Mouse (Mus musculus) cerebellum, postnatal 25 days (tissue): Measurements from ENCODE around the gene Xlr4a.
A peak's percentile ranks its signal among the peaks of the same experiment; 100 is the strongest.
"Not testable (repeated sequence)": the region's sequence is repeated elsewhere in the genome, so short reads cannot be mapped to it uniquely, and the experiment has no call there.

ENCODE experiments used
- DNase-seq, 2 experiments: peaks; one replicate each; pipeline ENCODE4 v3.0.0; 2021; ENCODE audit warnings: mixed read lengths in 2 of 2

Gene Xlr4a

DNA sequence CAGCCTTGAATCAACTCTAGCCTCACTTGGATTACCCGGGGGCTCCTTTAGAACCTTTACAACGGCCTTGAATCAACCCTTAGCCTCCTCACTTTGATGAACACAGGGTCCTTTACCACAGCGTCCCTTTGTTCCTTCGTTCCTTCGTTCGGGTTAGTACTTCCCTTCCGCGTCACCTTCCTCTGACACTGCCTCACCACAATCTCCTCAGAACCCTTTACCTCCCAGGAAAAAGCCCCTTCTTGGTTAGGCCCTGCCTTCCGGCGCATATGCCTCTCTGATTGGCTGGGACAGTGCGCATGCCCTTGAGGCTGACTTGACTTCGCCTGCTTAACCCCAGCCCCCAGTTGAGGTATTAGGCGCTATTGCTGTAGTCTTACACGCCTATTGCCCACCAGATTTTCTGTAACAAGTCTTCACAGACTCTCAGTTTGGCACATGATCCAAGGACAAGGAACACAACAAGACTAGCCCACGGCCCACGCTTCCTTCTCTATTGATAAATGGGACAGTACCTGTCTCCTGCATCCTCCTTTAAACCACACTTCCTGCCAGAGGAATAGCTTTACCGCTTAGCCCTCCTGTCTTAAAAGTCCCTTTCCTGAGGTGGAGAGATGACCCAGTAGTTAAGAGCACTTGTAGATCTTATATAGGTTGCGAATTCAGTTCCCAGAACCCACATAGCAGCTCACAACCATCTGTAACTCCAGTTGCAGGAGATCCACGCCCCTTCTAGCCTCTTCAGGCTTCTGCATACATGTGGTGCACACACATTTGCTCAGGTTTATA is at the start of gene Xlr4a:
Gene Xlr4a (minus strand): TSS at position 212 of the 789 bp plus-strand sequence.
- DNase-seq = not testable (repeated sequence)

DNA sequence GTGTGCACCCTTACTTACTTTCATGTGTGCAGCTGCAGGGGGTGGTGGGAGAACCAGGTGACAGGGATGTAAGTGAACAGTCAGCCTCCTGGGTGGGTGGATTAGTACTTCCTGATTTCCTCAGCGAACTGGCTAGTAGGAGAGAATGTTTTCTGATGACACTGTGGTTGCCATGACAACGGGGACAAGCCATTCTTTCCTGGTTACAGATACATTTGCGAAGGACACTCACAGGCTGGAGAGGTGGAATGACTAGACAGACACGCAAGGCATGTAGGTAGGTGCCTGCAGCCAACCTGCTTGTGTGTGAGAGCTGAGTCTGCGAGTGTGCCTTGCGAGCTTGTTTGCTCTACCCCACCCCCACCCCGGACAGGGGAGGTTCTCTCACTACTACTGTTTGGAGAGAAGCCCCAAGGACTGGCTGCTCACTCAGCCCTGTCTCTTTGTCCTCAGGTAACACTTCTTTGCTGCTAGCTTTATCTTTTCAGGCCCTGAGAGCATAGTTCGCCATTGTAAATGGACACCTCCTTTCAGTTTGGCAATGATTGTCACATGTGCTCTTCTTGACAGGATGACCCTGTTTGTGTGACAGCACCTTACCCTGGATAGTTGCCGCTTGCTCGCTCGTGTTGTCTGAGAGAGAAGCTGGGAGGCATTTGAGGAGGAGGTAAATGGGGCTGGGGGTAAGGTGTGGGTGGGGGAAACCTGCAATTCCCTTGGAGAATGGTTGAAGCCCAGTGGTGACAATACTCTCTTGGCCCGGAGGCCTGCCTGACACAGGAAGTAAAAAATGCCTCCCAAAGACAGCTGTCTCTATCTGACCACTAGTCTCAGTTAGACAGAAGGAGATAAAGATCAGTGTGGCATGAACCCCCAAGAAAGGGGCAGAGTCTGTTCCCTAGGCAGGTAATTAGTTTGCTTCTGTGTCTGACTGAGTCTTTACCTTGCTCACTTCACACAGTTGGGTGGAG is 40.9 kb upstream of the Xlr4a start:
- not testable (repeated sequence) for DNase-seq

DNA sequence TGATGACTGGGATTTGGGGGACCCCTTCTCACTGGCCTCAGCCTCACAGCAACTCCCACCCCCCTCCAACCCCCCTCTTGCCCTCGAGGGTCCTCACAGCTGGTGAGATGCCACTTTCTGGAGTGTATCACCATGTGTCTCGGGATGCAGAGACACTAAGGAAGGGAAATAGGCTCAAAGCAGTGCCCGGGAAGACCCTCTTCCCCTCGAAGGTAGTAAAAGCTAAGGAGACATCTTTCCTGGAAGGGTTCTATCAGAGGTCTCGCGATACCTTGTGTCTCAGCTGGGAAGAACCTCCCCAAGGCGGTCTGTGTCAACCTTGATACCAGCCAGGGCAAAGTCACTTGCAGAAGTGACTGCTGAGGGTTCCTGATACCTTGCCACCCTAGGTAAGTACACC is 34.5 kb upstream of the Xlr4a start, which contains the start of gene Gm14685:
Gene Gm14685 (plus strand): TSS at position 301 of the 400 bp plus-strand sequence.
- not testable (repeated sequence) for DNase-seq

DNA sequence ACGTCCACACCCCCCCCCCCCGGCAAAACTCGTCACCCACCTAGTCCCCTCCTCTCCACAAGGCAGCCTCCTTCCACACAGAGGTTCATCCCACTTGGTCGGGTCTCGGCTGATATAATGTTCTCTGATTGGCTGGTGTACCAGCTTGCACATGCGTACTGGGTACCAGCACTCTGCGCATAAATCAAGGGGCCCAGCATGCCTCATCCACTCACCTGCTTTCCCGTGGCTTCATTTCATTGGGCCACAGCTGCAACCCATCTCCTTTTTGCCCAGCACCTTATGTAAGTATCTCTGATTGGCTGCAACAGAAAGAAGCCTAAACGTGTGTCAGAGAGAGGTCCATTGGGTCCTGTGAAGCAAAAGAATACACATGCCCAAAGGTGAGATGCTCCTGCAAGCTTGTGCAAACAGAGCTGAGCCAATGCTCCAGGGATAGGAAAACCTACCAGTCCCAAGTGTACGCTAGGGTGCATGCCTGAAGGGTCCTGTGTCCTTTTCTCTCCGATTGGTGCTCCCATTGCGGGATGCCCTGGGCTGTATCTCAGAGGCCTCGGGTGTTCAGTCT is 14.7 kb upstream of the Xlr4a start, which contains the start of gene Xlr3a:
Gene Xlr3a (minus strand): TSS at position 155 of the 568 bp plus-strand sequence.
- DNase-seq = peak in 1 of 2 experiments; percentile 2

DNA sequence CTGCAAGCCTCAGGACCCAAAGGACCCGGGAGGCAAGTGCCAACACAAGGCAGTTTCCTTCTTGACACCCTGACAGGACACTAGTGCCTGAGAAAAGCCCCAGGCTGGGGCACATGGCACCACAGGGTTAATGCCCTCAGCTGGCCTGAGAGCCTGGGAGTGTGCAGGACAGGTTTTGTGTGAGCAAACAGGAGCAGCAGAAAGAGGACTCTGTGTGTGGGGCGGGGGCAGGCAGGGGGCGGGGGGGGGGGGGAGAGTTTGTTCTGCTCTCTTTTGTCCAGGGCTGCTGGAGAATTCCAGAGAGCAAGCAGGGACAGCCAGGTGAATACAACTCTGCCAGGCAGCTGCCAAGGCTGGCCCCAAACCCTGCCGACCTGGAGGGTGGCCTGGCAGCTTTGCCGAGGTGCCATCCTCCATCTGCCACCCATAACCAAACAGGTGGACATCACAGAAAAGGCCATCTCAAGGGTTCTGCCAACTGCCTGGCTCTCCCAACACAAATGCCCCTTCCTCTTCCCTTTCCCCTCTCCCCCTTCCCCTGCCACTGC is 15.4 kb downstream of the Xlr4a start:
- DNase-seq = peak; percentile 17 to 20

DNA sequence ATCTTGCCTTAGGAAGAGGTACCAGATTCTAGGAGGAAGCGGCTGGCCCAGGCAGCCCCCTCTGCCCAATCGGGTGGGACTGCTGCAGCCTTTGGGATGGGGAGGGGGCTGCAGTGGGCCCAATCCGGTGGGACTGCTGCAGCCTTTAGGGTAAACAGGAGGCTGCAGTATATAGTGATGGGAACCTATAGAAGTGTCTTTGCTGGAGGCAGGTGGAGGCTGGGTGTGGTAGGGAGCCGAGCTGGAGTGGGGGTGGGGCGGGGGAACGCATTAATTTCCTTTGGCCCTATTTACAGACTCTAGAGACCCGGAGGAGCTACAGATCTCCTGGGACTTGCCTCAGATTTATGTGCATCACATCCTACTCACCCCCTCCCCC is 17.9 kb downstream of the Xlr4a start, which contains the start of gene Pnma3:
Gene Pnma3 (plus strand): TSS at position 373 of the 379 bp plus-strand sequence.
- DNase-seq = peak; percentile 25 to 38

DNA sequence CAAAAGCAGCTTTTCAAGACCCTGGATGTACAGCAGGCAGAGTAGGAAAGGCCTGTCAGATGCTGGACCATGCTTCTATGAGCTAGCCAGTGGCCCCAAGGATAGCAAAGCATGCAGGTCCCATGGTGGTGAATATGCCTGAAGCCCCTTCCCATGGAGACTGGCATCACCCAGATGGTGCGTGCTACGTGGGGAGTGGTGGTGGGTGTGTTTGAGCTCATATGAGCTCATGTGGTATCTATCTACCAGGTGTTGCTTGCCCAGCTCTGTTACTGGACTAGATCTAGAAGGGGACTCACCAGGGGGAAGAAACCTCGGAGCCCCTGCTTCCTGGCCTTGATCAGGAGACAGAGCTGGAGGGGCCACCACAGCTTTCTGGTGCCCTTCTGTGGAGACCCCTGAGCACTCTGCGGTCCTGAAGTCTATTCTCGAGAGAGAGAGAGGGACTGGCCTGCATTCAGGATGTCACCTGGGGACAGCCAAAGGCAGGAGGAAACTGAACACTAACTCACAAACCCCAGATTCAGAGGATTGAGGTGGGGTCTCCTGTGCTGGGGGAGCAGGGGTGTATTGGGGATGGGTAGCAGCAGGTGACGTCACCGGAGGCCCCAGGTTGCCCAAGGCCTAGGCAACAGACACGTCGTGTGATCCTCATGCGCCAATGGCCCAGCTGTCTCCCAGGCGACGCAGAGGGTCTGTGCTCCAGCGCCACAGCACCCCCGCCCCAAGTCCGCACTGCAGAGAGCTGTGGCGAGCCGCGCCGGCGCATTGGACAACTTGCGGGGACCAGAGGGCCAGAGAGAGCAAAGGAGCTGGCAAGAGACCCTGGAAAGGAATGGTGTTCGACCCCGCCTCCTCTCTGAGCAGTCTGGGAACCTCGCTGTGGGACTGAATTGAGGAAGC is 18.5 kb downstream of the Xlr4a start:
- peak; percentile 48 to 57 for DNase-seq

DNA sequence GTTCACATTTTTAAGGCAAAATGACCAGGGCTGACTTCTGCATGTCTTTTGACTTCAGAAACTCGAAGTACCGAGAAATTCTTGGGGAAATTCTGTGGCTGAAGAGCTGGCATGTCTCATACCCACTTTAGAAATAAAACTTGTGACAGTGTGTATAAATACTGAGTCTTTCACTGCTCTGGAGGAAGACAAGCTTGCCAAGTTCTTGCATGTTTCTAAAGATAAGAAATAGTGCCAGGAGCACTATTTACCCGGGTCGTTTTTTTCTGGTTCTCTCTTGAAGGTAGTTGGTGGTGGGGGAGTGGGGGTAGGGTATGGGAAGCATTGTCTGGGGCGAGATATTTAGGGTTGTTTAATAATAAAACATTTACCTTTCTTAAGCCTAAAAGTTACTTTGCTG is 20.0 kb downstream of the Xlr4a start:
- DNase-seq = no peak

DNA sequence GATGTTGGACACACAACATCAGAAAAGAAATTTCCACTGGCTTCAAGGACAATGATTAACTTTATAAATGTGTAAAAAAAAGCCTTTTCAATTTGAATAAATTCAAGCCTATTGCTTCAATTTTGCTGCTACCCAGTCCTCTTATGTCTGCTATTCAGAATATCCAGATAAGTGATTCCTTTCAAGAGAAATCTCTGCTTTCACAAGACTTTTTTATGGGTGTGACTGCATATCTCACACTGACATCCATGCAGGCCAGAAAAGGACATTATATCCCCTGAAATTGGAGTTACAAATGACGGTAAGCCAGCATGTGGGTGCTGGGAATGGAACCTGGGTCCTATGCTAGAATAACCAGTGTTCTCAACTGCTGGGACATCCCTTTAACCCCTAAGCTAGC is 20.8 kb downstream of the Xlr4a start:
- DNase-seq = no peak

DNA sequence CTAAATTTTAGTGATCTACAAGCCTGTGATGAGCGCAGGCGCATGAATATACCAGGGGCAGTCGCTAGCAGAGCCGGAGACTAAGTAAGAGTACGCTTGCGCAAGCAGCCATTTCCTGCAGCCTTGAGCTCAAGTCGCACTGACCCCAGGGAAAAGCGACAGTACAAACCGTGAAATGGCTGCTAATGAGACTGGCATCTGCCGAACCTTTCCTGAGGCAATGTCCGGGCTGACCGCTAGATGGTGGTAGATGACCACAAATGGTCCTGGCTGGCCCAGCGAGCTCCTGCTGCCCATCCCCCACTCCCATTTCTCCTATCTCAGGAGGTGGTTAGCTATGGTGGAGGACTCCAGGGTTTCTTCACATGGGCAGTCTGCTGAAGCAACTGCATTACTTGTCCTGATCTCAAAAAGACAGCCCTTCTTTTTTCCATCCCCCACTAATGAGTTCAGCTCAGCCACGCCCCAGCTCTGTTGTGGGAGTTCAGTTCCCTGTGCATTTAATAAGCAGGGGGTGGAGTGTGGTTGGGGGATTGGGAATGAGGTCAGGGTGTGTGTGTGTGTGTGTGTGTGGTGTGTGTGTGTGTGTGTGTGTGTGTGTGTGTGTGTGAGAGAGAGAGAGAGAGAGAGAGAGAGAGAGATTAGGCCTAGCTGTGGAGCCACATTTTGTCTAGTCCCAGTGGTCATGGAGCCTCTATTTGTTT is 28.3 kb downstream of the Xlr4a start:
- DNase-seq = peak; percentile 95 to 96

DNA sequence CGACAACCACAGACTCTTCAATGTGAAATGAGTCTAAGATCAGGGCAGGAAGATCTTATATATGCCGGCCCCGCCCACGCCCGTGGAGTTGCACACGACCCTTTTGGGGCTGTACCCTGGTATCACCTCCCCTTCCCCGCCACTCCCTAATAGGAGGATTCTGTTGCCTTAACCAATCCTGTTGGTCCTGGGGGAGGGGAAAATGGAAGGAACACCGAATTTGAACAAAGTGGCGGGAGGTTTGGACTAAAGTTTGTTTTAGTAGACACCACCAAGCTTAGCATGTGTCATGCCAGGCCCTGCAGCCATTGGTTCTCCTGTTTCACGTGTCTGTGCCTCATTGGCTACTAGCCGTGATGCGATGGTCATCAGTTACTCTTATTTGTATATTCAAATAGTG is 42.6 kb downstream of the Xlr4a start:
- no peak for DNase-seq

DNA sequence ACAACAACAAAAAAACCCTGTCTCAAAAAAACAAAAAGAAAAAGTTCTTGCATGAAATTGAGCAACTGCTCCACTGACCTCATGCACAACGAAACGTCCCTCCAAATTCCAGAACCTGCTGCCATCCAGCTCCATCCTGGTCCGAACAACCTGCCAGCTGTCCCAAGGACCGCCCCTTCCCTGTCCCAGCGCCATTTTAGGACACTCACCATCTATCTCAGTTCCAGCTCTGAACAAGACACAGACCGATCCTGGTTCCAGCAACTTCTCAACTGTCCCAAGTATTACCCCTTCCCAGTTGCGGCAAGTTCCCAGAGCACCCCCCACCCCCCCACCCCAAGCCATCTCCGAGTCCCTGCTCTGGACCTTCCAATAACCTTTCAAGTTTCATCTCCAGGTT is 43.4 kb downstream of the Xlr4a start:
- no peak for DNase-seq

DNA sequence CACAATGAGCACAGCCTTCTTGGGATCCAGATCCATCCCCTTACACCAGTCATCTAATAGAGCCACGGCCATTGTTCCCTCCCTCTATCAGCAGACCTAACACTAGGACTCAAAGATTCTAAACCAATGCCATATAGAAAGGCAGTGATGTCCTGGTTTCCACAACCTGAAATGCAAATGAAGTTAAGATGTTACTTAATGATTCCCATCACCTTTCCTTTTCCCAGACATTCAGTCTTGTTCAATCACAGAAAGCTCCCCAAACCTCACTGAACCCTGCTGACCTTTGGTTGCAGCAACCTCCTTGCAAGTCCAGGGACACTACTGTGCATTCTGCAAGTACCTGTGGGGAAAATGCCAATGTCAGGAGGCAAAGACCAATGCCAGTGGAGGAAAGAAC is 45.3 kb downstream of the Xlr4a start, which contains the start of gene Pnma5:
Gene Pnma5 (minus strand): TSS at position 101 of the 400 bp plus-strand sequence.
- no peak for DNase-seq
